Mouse (Mus musculus) midbrain, embryonic 12.5 days (tissue): ENCODE measurements around the gene Olfr1008. TPM values are rescaled to one million over a fixed set of nuclear protein-coding genes. Genes with fewer than 3 reads are reported as not detected.
"Not testable (repeated sequence)": the region's sequence is repeated elsewhere in the genome, so short reads cannot be mapped to it uniquely, and the experiment has no call there.

Source experiments
- ATAC-seq: fragments of 200-750 bp; cut with Nextera tagmentation; 2 replicates; pipeline ENCODE4 v1.8.0; 2017; ENCODE audit warnings: low read depth, moderate TSS enrichment, moderate library complexity; ENCODE audit not compliant: low FRiP score
- H3K27ac ChIP-seq: fragments of 300-500 bp; sonication (generic); replicated peaks from 2 replicates; pipeline ENCODE4 v1.5.1; 2016; ENCODE audit warnings: mild to moderate bottlenecking
- H3K27me3 ChIP-seq: fragments of 300-500 bp; sonication (generic); 2 replicates; pipeline ENCODE4 v1.6.1; 2016; ENCODE audit warnings: mild to moderate bottlenecking
- H3K36me3 ChIP-seq: fragments of 300-500 bp; sonication (generic); 2 replicates; pipeline ENCODE4 v1.6.1; 2016
- H3K4me1 ChIP-seq: fragments of 300-500 bp; sonication (generic); 2 replicates; pipeline ENCODE4 v1.6.1; 2016
- H3K4me2 ChIP-seq: fragments of 300-500 bp; sonication (generic); replicated peaks from 2 replicates; pipeline ENCODE4 v1.6.1; 2016; ENCODE audit warnings: mild to moderate bottlenecking, moderate library complexity
- H3K4me3 ChIP-seq: fragments of 300-500 bp; sonication (generic); 2 replicates; pipeline ENCODE4 v1.5.1; 2016; ENCODE audit warnings: mild to moderate bottlenecking
- H3K9ac ChIP-seq: fragments of 300-500 bp; sonication (generic); replicated peaks from 2 replicates; pipeline ENCODE4 v1.6.1; 2016; ENCODE audit warnings: mild to moderate bottlenecking, moderate library complexity
- H3K9me3 ChIP-seq: fragments of 300-500 bp; sonication (generic); 2 replicates; pipeline ENCODE4 v1.6.1; 2016; ENCODE audit warnings: mild to moderate bottlenecking
- WGBS: fragments of 180-500 bp; shearing (Covaris S2); methylation state at CpG from one replicate; pipeline ENCODE4 v1.1.7; 2016; 5-methylcytosine and 5-hydroxymethylcytosine counted together
- polyA plus RNA-seq: library from polyadenylated mRNA; unstranded; fragments of >200 nt; fragmentation: Nextera tagmentation; extraction: Ambion mirVana; gene quantifications from 2 replicates; pipeline ENCODE4 v1.2.1, GENCODE M21; 2016

The Olfr1008 gene
- not detected in 2 replicates for polyA plus RNA-seq

DNA sequence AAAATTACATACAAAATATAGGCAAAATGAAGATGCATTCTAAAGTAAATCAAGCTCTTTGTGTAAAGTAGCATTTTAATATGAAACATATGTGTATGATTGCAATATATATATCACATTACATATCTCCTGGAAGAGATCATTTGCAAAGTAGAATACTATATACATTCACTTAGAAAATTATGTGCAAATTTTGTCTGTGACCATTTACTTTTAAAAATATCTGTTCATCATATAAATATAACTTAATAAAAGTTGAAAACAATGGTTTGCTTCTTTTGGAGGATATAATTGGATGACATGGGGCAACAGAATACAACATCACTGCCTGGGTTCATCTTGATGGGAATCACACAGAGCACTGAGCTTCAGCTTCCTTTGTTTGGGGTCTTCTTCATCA lies at the start of gene Olfr1008:
Olfr1008 (plus strand) TSS at position 301 of the 400 bp plus-strand sequence.
- no peaks in the 10 kb centered on the region for H3K9me3 ChIP-seq
- H3K4me1 ChIP-seq: no peaks in the 10 kb centered on the region
- H3K27ac ChIP-seq: no peak within 1 kb of the TSS
- no peak within 1 kb of the TSS for H3K9ac ChIP-seq
- no peak within 1 kb of the TSS for H3K4me2 ChIP-seq
- no peaks in the 10 kb centered on the region for H3K36me3 ChIP-seq
- H3K27me3 ChIP-seq: no peaks in the 10 kb centered on the region
- no peak within 1 kb of the TSS for H3K4me3 ChIP-seq
- no peak for ATAC-seq

- no peak for ATAC-seq
- H3K9ac ChIP-seq: no peak within 1 kb of the TSS
- no peaks in the 10 kb centered on the region for H3K27me3 ChIP-seq
- H3K36me3 ChIP-seq: no peaks in the 10 kb centered on the region
- H3K4me2 ChIP-seq: no peak within 1 kb of the TSS
- no peak within 1 kb of the TSS for H3K4me3 ChIP-seq
- no peaks in the 10 kb centered on the region for H3K4me1 ChIP-seq
- H3K27ac ChIP-seq: no peak within 1 kb of the TSS
- 89% methylated on average over 1 of the region's 1 CpGs for WGBS
- H3K9me3 ChIP-seq: no peaks in the 10 kb centered on the region
Observed at GRCm38 (mm10) chr2:85650604-85651003, 38.6 kb upstream of the Olfr1008 start, which contains the start of gene Olfr1002. Olfr1002 (minus strand) TSS chr2:85650704.

GRCm38 (mm10) chr2:85664355-85664754 lies 24.9 kb upstream of the Olfr1008 start, which contains the start of gene Olfr154:
Olfr154 (minus strand) TSS chr2:85664455.
- H3K4me1 ChIP-seq, H3K9ac ChIP-seq, H3K27me3 ChIP-seq, H3K9me3 ChIP-seq, H3K27ac ChIP-seq, H3K4me3 ChIP-seq, H3K4me2 ChIP-seq, H3K36me3 ChIP-seq, ATAC-seq: not testable (repeated sequence)

- H3K9ac ChIP-seq: no peak within 1 kb of the TSS
- H3K4me1 ChIP-seq: no peaks in the 10 kb centered on the region
- no peak for ATAC-seq
- no peaks in the 10 kb centered on the region for H3K27me3 ChIP-seq
- no peaks in the 10 kb centered on the region for H3K36me3 ChIP-seq
- H3K4me3 ChIP-seq: no peak within 1 kb of the TSS
- no peaks in the 10 kb centered on the region for H3K9me3 ChIP-seq
- no peak within 1 kb of the TSS for H3K4me2 ChIP-seq
- H3K27ac ChIP-seq: no peak within 1 kb of the TSS
Observed at GRCm38 (mm10) chr2:85678667-85679066, 10.6 kb upstream of the Olfr1008 start, which contains the start of gene Olfr1006. Olfr1006 (minus strand) TSS chr2:85678767.

DNA sequence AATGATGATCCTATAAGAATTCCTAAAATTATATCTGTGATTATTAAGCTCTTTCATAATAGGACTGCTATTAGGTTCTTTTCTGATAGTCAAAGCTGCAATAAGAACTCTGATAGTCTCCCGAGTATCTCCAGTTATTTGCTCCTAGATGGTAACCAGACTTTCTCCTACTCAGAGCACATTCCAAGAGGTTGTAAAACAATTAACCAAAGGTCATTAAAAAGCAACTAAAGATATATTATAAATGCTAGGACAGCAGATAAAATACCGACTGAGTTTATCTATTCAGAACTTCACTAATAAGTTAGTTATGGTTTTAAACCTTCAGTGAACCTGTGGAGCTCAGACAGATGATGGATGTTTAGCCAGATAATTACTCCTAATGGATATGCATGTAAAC lies 21.4 kb downstream of the Olfr1008 start:
- H3K4me2 ChIP-seq, ATAC-seq, H3K36me3 ChIP-seq, H3K9me3 ChIP-seq, H3K4me3 ChIP-seq, H3K27ac ChIP-seq, H3K27me3 ChIP-seq, H3K4me1 ChIP-seq, H3K9ac ChIP-seq: not testable (repeated sequence)
- WGBS: 86% methylated on average over 2 of the region's 2 CpGs

- H3K36me3 ChIP-seq: no peaks in the 10 kb centered on the region
- H3K9ac ChIP-seq: no peak overlapping the region
- no peaks in the 10 kb centered on the region for H3K4me1 ChIP-seq
- no peak for ATAC-seq
- no peak overlapping the region for H3K4me3 ChIP-seq
- 34% methylated on average over 1 of the region's 1 CpGs for WGBS
- no peak overlapping the region for H3K27ac ChIP-seq
- H3K9me3 ChIP-seq: no peaks in the 10 kb centered on the region
- no peaks in the 10 kb centered on the region for H3K27me3 ChIP-seq
- H3K4me2 ChIP-seq: no peak overlapping the region
Observed at GRCm38 (mm10) chr2:85711159-85711558, 21.9 kb downstream of the Olfr1008 start.

- no peak for ATAC-seq
- Histone ChIP-seq H3K27ac (no peak within 1 kb of the TSS), H3K4me2 (no peak within 1 kb of the TSS), H3K4me1 (no peaks in the 10 kb centered on the region), H3K36me3 (no peaks in the 10 kb centered on the region), H3K9me3 (no peaks in the 10 kb centered on the region), H3K27me3 (no peaks in the 10 kb centered on the region), H3K9ac (no peak within 1 kb of the TSS), H3K4me3 (no peak within 1 kb of the TSS)
- WGBS: 78% methylated on average over 1 of the region's 1 CpGs
Observed at GRCm38 (mm10) chr2:85715119-85715518, 25.9 kb downstream of the Olfr1008 start, which contains the start of gene Olfr1009. Olfr1009 (plus strand) TSS chr2:85715419.

- WGBS: 18% methylated on average over 3 of the region's 3 CpGs
- H3K9ac ChIP-seq: no peak overlapping the region
- H3K4me3 ChIP-seq: no peak overlapping the region
- no peaks in the 10 kb centered on the region for H3K4me1 ChIP-seq
- H3K9me3 ChIP-seq: no peaks in the 10 kb centered on the region
- no peaks in the 10 kb centered on the region for H3K27me3 ChIP-seq
- ATAC-seq: peak; percentile 70; the same call in 1 of the 2 replicates
- no peak overlapping the region for H3K4me2 ChIP-seq
- no peaks in the 10 kb centered on the region for H3K36me3 ChIP-seq
- no peak overlapping the region for H3K27ac ChIP-seq
Observed at GRCm38 (mm10) chr2:85725793-85726192, 36.6 kb downstream of the Olfr1008 start.

Other genes starting within 250 kb of the Olfr1008 start
- not detected in 2 replicates for gene Olfr995, start 245.8 kb upstream of the Olfr1008 start, polyA plus RNA-seq
- not detected in 2 replicates for gene 4833423E24Rik, start 170.4 kb upstream of the Olfr1008 start, polyA plus RNA-seq
- gene Olfr996, start 110.2 kb upstream of the Olfr1008 start, polyA plus RNA-seq: not detected in 2 replicates
- not detected in 2 replicates for gene Olfr998, start 100.5 kb upstream of the Olfr1008 start, polyA plus RNA-seq
- not detected in 2 replicates for gene Olfr1000, start 77.5 kb upstream of the Olfr1008 start, polyA plus RNA-seq
- gene Olfr1002, start 38.7 kb upstream of the Olfr1008 start, polyA plus RNA-seq: not detected in 2 replicates
- not detected in 2 replicates for gene Olfr154, start 25.0 kb upstream of the Olfr1008 start, polyA plus RNA-seq
- not detected in 2 replicates for gene Olfr1006, start 10.7 kb upstream of the Olfr1008 start, polyA plus RNA-seq
- gene Olfr1009, start 26.0 kb downstream of the Olfr1008 start, polyA plus RNA-seq: not detected in 2 replicates
- not detected in 2 replicates for gene Olfr1012, start 73.3 kb downstream of the Olfr1008 start, polyA plus RNA-seq
- not detected in 2 replicates for gene Olfr1013, start 77.7 kb downstream of the Olfr1008 start, polyA plus RNA-seq
- not detected in 2 replicates for gene Olfr1014, start 83.3 kb downstream of the Olfr1008 start, polyA plus RNA-seq
- not detected in 2 replicates for gene Olfr1015, start 92.6 kb downstream of the Olfr1008 start, polyA plus RNA-seq
- gene Olfr1016, start 113.1 kb downstream of the Olfr1008 start, polyA plus RNA-seq: not detected in 2 replicates
- gene Olfr1018, start 129.0 kb downstream of the Olfr1008 start, polyA plus RNA-seq: not detected in 2 replicates
- gene Olfr1019, start 156.1 kb downstream of the Olfr1008 start, polyA plus RNA-seq: not detected in 2 replicates
- not detected in 2 replicates for gene Olfr1020, start 157.6 kb downstream of the Olfr1008 start, polyA plus RNA-seq
- gene Olfr1022, start 179.2 kb downstream of the Olfr1008 start, polyA plus RNA-seq: not detected in 2 replicates
- gene Olfr1023, start 196.2 kb downstream of the Olfr1008 start, polyA plus RNA-seq: not detected in 2 replicates
- not detected in 2 replicates for gene Olfr1024, start 215.6 kb downstream of the Olfr1008 start, polyA plus RNA-seq
- gene Olfr1025-ps1, start 225.8 kb downstream of the Olfr1008 start, polyA plus RNA-seq: not detected in 2 replicates
- gene Olfr1026, start 232.1 kb downstream of the Olfr1008 start, polyA plus RNA-seq: not detected in 2 replicates